Mouse (Mus musculus) ZHBTc4 (cell line): ENCODE measurements around the gene Recql5.
A peak's percentile ranks its signal among the peaks of the same experiment; 100 is the strongest.

ENCODE experiments used
- DNase-seq: peaks from one replicate; pipeline ENCODE4 v3.0.0-alpha.2; 2011; ENCODE audit warnings: low read depth, low spot score

Gene Recql5

GRCm38 (mm10) chr11:115901338-115902161 is 31.7 kb downstream of the Recql5 start:
- DNase-seq, result no peak

GRCm38 (mm10) chr11:115900561-115901337 is 32.5 kb downstream of the Recql5 start:
- no peak for DNase-seq

GRCm38 (mm10) chr11:115899486-115900266 is 33.6 kb downstream of the Recql5 start, which contains the start of gene Smim5:
Smim5 (plus strand) TSS chr11:115899966.
- DNase-seq, result peak; percentile 90

- DNase-seq, result peak; percentile 65
These were observed 34.4 kb downstream of the Recql5 start for GRCm38 (mm10) chr11:115898886-115899285.

GRCm38 (mm10) chr11:115898446-115898845 is 34.8 kb downstream of the Recql5 start:
- no peak for DNase-seq

- DNase-seq, result peak; percentile 74
These were observed 38.3 kb downstream of the Recql5 start for GRCm38 (mm10) chr11:115894755-115895520.

GRCm38 (mm10) chr11:115893071-115893470 is 40.2 kb downstream of the Recql5 start:
- DNase-seq, result no peak

GRCm38 (mm10) chr11:115892213-115892612 is 41.1 kb downstream of the Recql5 start:
- no peak for DNase-seq

- no peak for DNase-seq
These were observed 44.1 kb downstream of the Recql5 start for GRCm38 (mm10) chr11:115889159-115889558.

- DNase-seq, result no peak
These were observed 45.3 kb downstream of the Recql5 start for GRCm38 (mm10) chr11:115888020-115888419.

GRCm38 (mm10) chr11:115886446-115886845 is 46.8 kb downstream of the Recql5 start:
- DNase-seq, result no peak

GRCm38 (mm10) chr11:115885281-115885680 is 48.0 kb downstream of the Recql5 start:
- peak; percentile 84 for DNase-seq

- peak; percentile 83 for DNase-seq
These were observed 48.9 kb downstream of the Recql5 start for GRCm38 (mm10) chr11:115884361-115884760.

- DNase-seq, result no peak
These were observed 50.0 kb downstream of the Recql5 start for GRCm38 (mm10) chr11:115883251-115883650.

GRCm38 (mm10) chr11:115881002-115881401 is 52.3 kb downstream of the Recql5 start:
- DNase-seq, result peak; percentile 88

GRCm38 (mm10) chr11:115878071-115878470 is 55.2 kb downstream of the Recql5 start:
- no peak for DNase-seq

- DNase-seq, result no peak
These were observed 56.0 kb downstream of the Recql5 start for GRCm38 (mm10) chr11:115877174-115877755.

GRCm38 (mm10) chr11:115876438-115876837 is 56.8 kb downstream of the Recql5 start:
- DNase-seq, result peak; percentile 56

GRCm38 (mm10) chr11:115875935-115876334 is 57.3 kb downstream of the Recql5 start:
- DNase-seq, result no peak

GRCm38 (mm10) chr11:115872437-115872836 is 60.8 kb downstream of the Recql5 start:
- DNase-seq, result no peak

- no peak for DNase-seq
These were observed 63.9 kb downstream of the Recql5 start for GRCm38 (mm10) chr11:115869393-115869792.
